Mouse (Mus musculus): ENCODE measurements around the gene Cdk6. TPM values are rescaled to one million over a fixed set of nuclear protein-coding genes. Genes with fewer than 3 reads are reported as not detected.

Gene Cdk6
- total and polyA plus RNA-seq, 3 experiments = 79.0 to 318 (median 197) TPM

GRCm38 (mm10) chr5:3460907-3461306 is 119.6 kb downstream of the Cdk6 start:
- no peak overlapping the region for H3K4me3 ChIP-seq (ENCODE audit: control insufficient read depth in 1 of 2, insufficient read depth in 1 of 2, low read depth in 2 of 2, low read length in 2 of 2)
- H3K79me2 ChIP-seq (ENCODE audit: control insufficient read depth, insufficient read depth, low read length, poor library complexity) = peaks cover 19% of the 10 kb centered on the region
- no peaks in the 10 kb centered on the region for H3K9me3 ChIP-seq (replicated peaks; ENCODE audit: insufficient read depth, low read length)
- H3K36me3 ChIP-seq (ENCODE audit: control insufficient read depth in 1 of 2, insufficient read depth in 2 of 2, low read length in 2 of 2) = peaks cover 0 to 30% of the 10 kb centered on the region in 2 experiments; a peak in 3 of 4 replicates
- H3K27me3 ChIP-seq (ENCODE audit: control insufficient read depth in 1 of 2, insufficient read depth in 2 of 2, low read length in 2 of 2) = no peaks in the 10 kb centered on the region
- H3K27ac ChIP-seq (ENCODE audit: control insufficient read depth, low read depth, low read length) = no peak overlapping the region
- no peak for TF ChIP-seq BHLHE40 (IDR thresholded peaks at IDR 0.05; ENCODE audit: borderline replicate concordance, low read depth, low read length)
- TF ChIP-seq MYB (IDR thresholded peaks at IDR 0.05; ENCODE audit: low read depth, low read length) = no peak
- TF ChIP-seq KAT2A (conservative IDR thresholded peaks at IDR 0.05; ENCODE audit: low read depth, low read length) = no peak
- no peak for TF ChIP-seq NRF1 (IDR thresholded peaks at IDR 0.05; ENCODE audit: insufficient read depth, low read depth, low read length, poor library complexity, severe bottlenecking)
- TF ChIP-seq ETS1 (IDR thresholded peaks at IDR 0.05; ENCODE audit: low read depth, low read length) = no peak
- TF ChIP-seq ZMIZ1 (IDR thresholded peaks at IDR 0.05; ENCODE audit: low read depth, low read length) = no peak
- no peak for TF ChIP-seq POLR2A (IDR thresholded peaks at IDR 0.05; ENCODE audit: control insufficient read depth in 1 of 2, insufficient read depth in 1 of 2, low read depth in 1 of 2, low read length in 2 of 2, poor library complexity in 1 of 2)
- no peak for TF ChIP-seq EP300 (IDR thresholded peaks at IDR 0.05; ENCODE audit: low read depth in 1 of 2, low read length in 2 of 2)
- no peak for TF ChIP-seq TAL1 (IDR thresholded peaks at IDR 0.05; ENCODE audit: low read length)
- TF ChIP-seq GATA1 (IDR thresholded peaks at IDR 0.05; ENCODE audit: low read depth, low read length) = no peak
- TF ChIP-seq RCOR1 (IDR thresholded peaks at IDR 0.05; ENCODE audit: low read depth, low read length) = no peak
- no peak for TF ChIP-seq HCFC1 (IDR thresholded peaks at IDR 0.05; ENCODE audit: low read depth, low read length)
- DNase-seq (ENCODE audit: low read depth, low spot score) = peak; percentile 27
- H3K9ac ChIP-seq (ENCODE audit: control insufficient read depth, low read depth, low read length, poor library complexity, severe bottlenecking) = no peak overlapping the region
- no peaks in the 10 kb centered on the region; a peak in 1 of 4 replicates for H3K4me1 ChIP-seq (ENCODE audit: control insufficient read depth in 1 of 2, insufficient read depth in 2 of 2, low read length in 2 of 2)

- H3K27ac ChIP-seq (ENCODE audit: control insufficient read depth, low read depth, low read length) = no peak overlapping the region
- TF ChIP-seq GABPA (IDR thresholded peaks at IDR 0.05; ENCODE audit: low read depth, low read length) = no peak
- no peak for TF ChIP-seq NRF1 (IDR thresholded peaks at IDR 0.05; ENCODE audit: insufficient read depth, low read depth, low read length, poor library complexity, severe bottlenecking)
- TF ChIP-seq NELFE (IDR thresholded peaks at IDR 0.05; ENCODE audit: low read depth, low read length) = no peak
- no peak for TF ChIP-seq SIN3A (IDR thresholded peaks at IDR 0.05; ENCODE audit: low read length)
- H3K36me3 ChIP-seq (ENCODE audit: control insufficient read depth in 1 of 2, insufficient read depth in 2 of 2, low read length in 2 of 2) = peaks cover 0 to 33% of the 10 kb centered on the region in 2 experiments; a peak in 3 of 4 replicates
These were observed 120.1 kb downstream of the Cdk6 start for GRCm38 (mm10) chr5:3461401-3461800.

More at GRCm38 (mm10) chr5:3461401-3461800, 120.1 kb downstream of the Cdk6 start:
- H3K79me2 ChIP-seq (ENCODE audit: control insufficient read depth, insufficient read depth, low read length, poor library complexity) = peaks cover 22% of the 10 kb centered on the region
- peak; percentile 49 for DNase-seq (ENCODE audit: low read depth, low spot score)
- no peaks in the 10 kb centered on the region for H3K9me3 ChIP-seq (replicated peaks; ENCODE audit: insufficient read depth, low read length)
- no peaks in the 10 kb centered on the region; a peak in 1 of 4 replicates for H3K4me1 ChIP-seq (ENCODE audit: control insufficient read depth in 1 of 2, insufficient read depth in 2 of 2, low read length in 2 of 2)
- no peaks in the 10 kb centered on the region for H3K27me3 ChIP-seq (ENCODE audit: control insufficient read depth in 1 of 2, insufficient read depth in 2 of 2, low read length in 2 of 2)
- H3K4me3 ChIP-seq (ENCODE audit: control insufficient read depth in 1 of 2, insufficient read depth in 1 of 2, low read depth in 2 of 2, low read length in 2 of 2) = no peak overlapping the region
- no peak overlapping the region for H3K9ac ChIP-seq (ENCODE audit: control insufficient read depth, low read depth, low read length, poor library complexity, severe bottlenecking)
